Mouse (Mus musculus) intestine, embryonic 14.5 days (tissue): ENCODE results near the gene Gpr88. TPM values are rescaled to one million over a fixed set of nuclear protein-coding genes. Genes with fewer than 3 reads are reported as not detected.

Experiments
- ATAC-seq: fragments of 200-750 bp; cut with Nextera tagmentation; replicated peaks from 2 replicates; pipeline ENCODE4 v1.8.0; 2017; ENCODE audit warnings: low read depth, moderate number of reproducible peaks, moderate TSS enrichment, moderate library complexity; ENCODE audit not compliant: low FRiP score, low TSS enrichment
- DNase-seq: peaks from one replicate; pipeline ENCODE4 v3.0.0-alpha.2; 2018; ENCODE audit warnings: low spot score
- H3K27ac ChIP-seq: fragments of 300-500 bp; sonication (generic); 2 replicates; pipeline ENCODE4 v1.5.1; 2014; ENCODE audit warnings: low read depth, mild to moderate bottlenecking, control low read depth
- H3K27me3 ChIP-seq: fragments of 300-500 bp; sonication (generic); replicated peaks from 2 replicates; pipeline ENCODE4 v1.6.1; 2014; ENCODE audit warnings: low read length, control low read depth; ENCODE audit not compliant: control insufficient read depth, insufficient read depth
- H3K36me3 ChIP-seq: fragments of 300-500 bp; sonication (generic); 2 replicates; pipeline ENCODE4 v1.6.1; 2014; ENCODE audit warnings: low read length, control low read depth; ENCODE audit not compliant: control insufficient read depth, insufficient read depth
- H3K4me1 ChIP-seq: fragments of 300-500 bp; sonication (generic); replicated peaks from 2 replicates; pipeline ENCODE4 v1.6.1; 2014; ENCODE audit warnings: low read length, control low read depth, mixed read lengths; ENCODE audit not compliant: control insufficient read depth, insufficient read depth
- H3K4me2 ChIP-seq: fragments of 300-500 bp; sonication (generic); 2 replicates; pipeline ENCODE4 v1.6.1; 2014; ENCODE audit warnings: low read length
- H3K4me3 ChIP-seq: fragments of 300-500 bp; sonication (generic); 2 replicates; pipeline ENCODE4 v1.5.1; 2014; ENCODE audit warnings: low read depth, low read length, control low read depth, mixed read lengths
- H3K9ac ChIP-seq: fragments of 300-500 bp; sonication (generic); 2 replicates; pipeline ENCODE4 v1.6.1; 2014; ENCODE audit warnings: mild to moderate bottlenecking, low read length
- H3K9me3 ChIP-seq: fragments of 300-500 bp; sonication (generic); 2 replicates; pipeline ENCODE4 v1.6.1; 2016; ENCODE audit warnings: low read length, control low read depth; ENCODE audit not compliant: control insufficient read depth
- WGBS: fragments of 180-500 bp; shearing (Covaris S2); extraction: QIAGEN DNeasy Blood & Tissue Kit; methylation state at CpG from one replicate; pipeline ENCODE4 v1.1.7; 2014; 5-methylcytosine and 5-hydroxymethylcytosine counted together
- polyA plus RNA-seq: library from polyadenylated mRNA; unstranded; fragments of >200 nt; fragmentation: Nextera tagmentation; extraction: Ambion mirVana; gene quantifications from 2 replicates; pipeline ENCODE4 v1.2.1, GENCODE M21; 2014

Gene Gpr88
- polyA plus RNA-seq, 1 experiment from 2014 or later: 1.4 TPM

GRCm38 (mm10) chr3:116203942-116204341 is 49.4 kb downstream of the Gpr88 start:
- Histone ChIP-seq H3K9me3 (no peaks in the 10 kb centered on the region), H3K4me3 (no peak overlapping the region), H3K27ac (no peak overlapping the region), H3K27me3 (no peaks in the 10 kb centered on the region), H3K4me1 (peaks cover 3% of the 10 kb centered on the region; the same call in 1 of the 2 replicates), H3K9ac (no peak overlapping the region), H3K4me2 (no peak overlapping the region), H3K36me3 (no peaks in the 10 kb centered on the region)
- ATAC-seq: no peak
- no peak for DNase-seq
- 35% methylated on average over 3 of the region's 3 CpGs for WGBS

- Histone ChIP-seq H3K4me2 (no peak overlapping the region), H3K4me3 (no peak overlapping the region), H3K27ac (no peak overlapping the region), H3K4me1 (no peaks in the 10 kb centered on the region; the same call in 1 of the 2 replicates), H3K9ac (no peak overlapping the region), H3K36me3 (no peaks in the 10 kb centered on the region), H3K9me3 (no peaks in the 10 kb centered on the region), H3K27me3 (no peaks in the 10 kb centered on the region)
- DNase-seq (no peak), ATAC-seq (no peak)
- WGBS: 72% methylated on average over 10 of the region's 10 CpGs
Observed at GRCm38 (mm10) chr3:116200060-116200459, 53.2 kb downstream of the Gpr88 start.

Other genes starting within 250 kb of the Gpr88 start
- 38.2 and 41.8 TPM in 2 replicates for gene Slc30a7, start 246.1 kb downstream of the Gpr88 start, polyA plus RNA-seq
- 21.5 and 23.9 TPM in 2 replicates for gene Extl2, start 246.0 kb downstream of the Gpr88 start, polyA plus RNA-seq
- 17.9 and 20.7 TPM in 2 replicates for gene Vcam1, start 123.8 kb downstream of the Gpr88 start, polyA plus RNA-seq
- gene Cdc14a, start 170.5 kb upstream of the Gpr88 start, polyA plus RNA-seq: 8.8 and 10.0 TPM in 2 replicates